Mouse (Mus musculus): ENCODE data around the gene Gas2l1. TPM values are rescaled to one million over a fixed set of nuclear protein-coding genes. Genes with fewer than 3 reads are reported as not detected.

Gas2l1 gene
- polyA plus RNA-seq, 1 experiment = 1,288 TPM

DNA sequence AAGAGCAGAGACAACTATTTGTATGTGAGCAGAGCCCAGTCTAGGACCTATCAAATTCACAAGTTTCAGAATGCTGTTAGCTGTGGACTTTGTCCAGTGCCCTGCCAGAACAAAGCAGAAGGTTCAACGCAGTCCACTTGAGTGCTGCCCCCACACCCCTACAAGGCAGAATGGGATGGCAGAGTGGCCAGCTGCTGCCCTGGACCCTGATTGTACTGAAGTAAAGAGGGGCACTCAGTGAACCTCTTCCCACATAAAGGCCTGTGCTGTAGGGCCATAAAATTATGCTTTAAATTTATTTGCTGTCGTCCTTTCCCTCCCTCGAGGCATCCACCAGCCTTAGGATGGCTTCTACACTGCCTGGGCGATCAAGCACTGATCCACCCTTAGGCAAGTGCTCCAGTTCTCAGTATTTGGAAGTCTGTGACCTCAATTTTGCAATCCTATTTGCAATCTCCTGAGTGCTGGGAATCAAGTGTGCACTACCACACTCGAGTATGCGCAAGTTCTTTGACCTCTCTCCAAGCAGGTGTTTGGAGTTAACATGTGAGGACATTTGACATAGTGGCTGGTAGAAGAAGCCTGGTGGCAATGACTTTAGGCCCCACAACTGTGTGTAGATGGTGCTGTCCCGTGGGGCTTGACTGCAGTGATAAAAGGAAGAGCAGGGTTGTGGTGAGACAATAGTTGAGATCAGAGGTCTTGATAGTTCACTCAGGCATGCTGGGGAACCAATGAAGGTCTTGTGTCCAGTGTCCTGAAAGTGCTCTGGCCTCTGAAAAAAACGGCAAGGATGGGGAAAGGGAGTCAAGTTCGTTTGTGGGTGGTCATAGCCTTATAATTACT is 3.2 kb upstream of the Gas2l1 start:
- no peak overlapping the region for H3K4me3 ChIP-seq (replicated peaks)
- no peaks in the 10 kb centered on the region for H3K27me3 ChIP-seq (replicated peaks)
- H3K9me3 ChIP-seq = peaks cover 11% of the 10 kb centered on the region
- H3K36me3 ChIP-seq (replicated peaks; ENCODE audit: low read length) = peaks cover 76% of the 10 kb centered on the region
- H3K4me1 ChIP-seq = peaks cover 80% of the 10 kb centered on the region
- TF ChIP-seq GATA1 (IDR thresholded peaks at IDR 0.05; ENCODE audit: borderline replicate concordance, low read length) (no peak), FLI1 (IDR thresholded peaks at IDR 0.05; ENCODE audit: low read length) (no peak)

DNA sequence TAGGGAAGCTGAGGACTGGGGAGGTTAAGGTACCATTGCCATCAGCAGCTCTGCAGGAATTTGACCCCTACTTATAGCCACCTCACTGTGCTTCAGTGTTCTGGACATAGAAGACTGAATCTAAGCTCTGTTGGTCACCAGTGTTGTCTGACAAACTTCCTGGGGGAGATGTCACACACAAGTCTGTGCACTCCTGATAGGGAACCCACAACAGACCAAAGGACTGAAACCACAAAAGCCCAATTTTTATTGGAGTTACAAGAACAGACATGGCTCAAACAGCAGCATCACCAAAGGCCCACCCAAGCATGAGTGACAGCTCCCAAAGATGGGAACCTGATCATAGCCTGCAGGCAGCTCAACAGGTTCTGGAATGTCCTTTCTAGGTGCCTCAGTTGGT is 1.9 kb upstream of the Gas2l1 start:
- Histone ChIP-seq H3K4me1 (peaks cover 87% of the 10 kb centered on the region), H3K27me3 (replicated peaks) (no peaks in the 10 kb centered on the region), H3K4me3 (replicated peaks) (no peak overlapping the region), H3K9me3 (peaks cover 22% of the 10 kb centered on the region), H3K36me3 (replicated peaks; ENCODE audit: low read length) (peaks cover 76% of the 10 kb centered on the region)
- no peak for TF ChIP-seq FLI1 (IDR thresholded peaks at IDR 0.05; ENCODE audit: low read length)
- peak; percentile 69; the same call in 1 of the 3 replicates for TF ChIP-seq GATA1 (IDR thresholded peaks at IDR 0.05; ENCODE audit: borderline replicate concordance, low read length)

- TF ChIP-seq GATA1 (IDR thresholded peaks at IDR 0.05; ENCODE audit: borderline replicate concordance, low read length) = no peak
- TF ChIP-seq FLI1 (IDR thresholded peaks at IDR 0.05; ENCODE audit: low read length) = no peak
- peaks cover 77% of the 10 kb centered on the region for H3K36me3 ChIP-seq (replicated peaks; ENCODE audit: low read length)
- H3K4me1 ChIP-seq = peaks cover 94% of the 10 kb centered on the region
- peaks cover 47% of the 10 kb centered on the region for H3K9me3 ChIP-seq
- peak overlapping the region; percentile 95 for H3K4me3 ChIP-seq (replicated peaks)
- peaks cover 13% of the 10 kb centered on the region for H3K27me3 ChIP-seq (replicated peaks)
Observed at GRCm38 (mm10) chr11:5064282-5065055, 658 bp downstream of the Gas2l1 start.

GRCm38 (mm10) chr11:5063561-5064281 is 1.4 kb downstream of the Gas2l1 start:
- TF ChIP-seq FLI1 (IDR thresholded peaks at IDR 0.05; ENCODE audit: low read length) (no peak), GATA1 (IDR thresholded peaks at IDR 0.05; ENCODE audit: borderline replicate concordance, low read length) (no peak)
- H3K27me3 ChIP-seq (replicated peaks) = peaks cover 21% of the 10 kb centered on the region
- H3K36me3 ChIP-seq (replicated peaks; ENCODE audit: low read length) = peaks cover 77% of the 10 kb centered on the region
- H3K4me1 ChIP-seq = peaks cover 94% of the 10 kb centered on the region
- H3K4me3 ChIP-seq (replicated peaks) = peak overlapping the region; percentile 95
- H3K9me3 ChIP-seq = peaks cover 51% of the 10 kb centered on the region

- Histone ChIP-seq H3K36me3 (replicated peaks; ENCODE audit: low read length) (peaks cover 70% of the 10 kb centered on the region), H3K4me3 (replicated peaks) (peak overlapping the region; percentile 95), H3K9me3 (peaks cover 51% of the 10 kb centered on the region), H3K4me1 (peaks cover 94% of the 10 kb centered on the region), H3K27me3 (replicated peaks) (peaks cover 26% of the 10 kb centered on the region)
- TF ChIP-seq GATA1 (IDR thresholded peaks at IDR 0.05; ENCODE audit: borderline replicate concordance, low read length) = no peak
- no peak for TF ChIP-seq FLI1 (IDR thresholded peaks at IDR 0.05; ENCODE audit: low read length)
Observed at GRCm38 (mm10) chr11:5062860-5063505, 2.1 kb downstream of the Gas2l1 start.

GRCm38 (mm10) chr11:5062326-5062725 is 2.8 kb downstream of the Gas2l1 start:
- Histone ChIP-seq H3K27me3 (replicated peaks) (peaks cover 33% of the 10 kb centered on the region), H3K9me3 (peaks cover 51% of the 10 kb centered on the region), H3K4me3 (replicated peaks) (peak overlapping the region; percentile 95), H3K36me3 (replicated peaks; ENCODE audit: low read length) (peaks cover 63% of the 10 kb centered on the region), H3K4me1 (peaks cover 94% of the 10 kb centered on the region)
- no peak for TF ChIP-seq GATA1 (IDR thresholded peaks at IDR 0.05; ENCODE audit: borderline replicate concordance, low read length)
- TF ChIP-seq FLI1 (IDR thresholded peaks at IDR 0.05; ENCODE audit: low read length) = no peak

DNA sequence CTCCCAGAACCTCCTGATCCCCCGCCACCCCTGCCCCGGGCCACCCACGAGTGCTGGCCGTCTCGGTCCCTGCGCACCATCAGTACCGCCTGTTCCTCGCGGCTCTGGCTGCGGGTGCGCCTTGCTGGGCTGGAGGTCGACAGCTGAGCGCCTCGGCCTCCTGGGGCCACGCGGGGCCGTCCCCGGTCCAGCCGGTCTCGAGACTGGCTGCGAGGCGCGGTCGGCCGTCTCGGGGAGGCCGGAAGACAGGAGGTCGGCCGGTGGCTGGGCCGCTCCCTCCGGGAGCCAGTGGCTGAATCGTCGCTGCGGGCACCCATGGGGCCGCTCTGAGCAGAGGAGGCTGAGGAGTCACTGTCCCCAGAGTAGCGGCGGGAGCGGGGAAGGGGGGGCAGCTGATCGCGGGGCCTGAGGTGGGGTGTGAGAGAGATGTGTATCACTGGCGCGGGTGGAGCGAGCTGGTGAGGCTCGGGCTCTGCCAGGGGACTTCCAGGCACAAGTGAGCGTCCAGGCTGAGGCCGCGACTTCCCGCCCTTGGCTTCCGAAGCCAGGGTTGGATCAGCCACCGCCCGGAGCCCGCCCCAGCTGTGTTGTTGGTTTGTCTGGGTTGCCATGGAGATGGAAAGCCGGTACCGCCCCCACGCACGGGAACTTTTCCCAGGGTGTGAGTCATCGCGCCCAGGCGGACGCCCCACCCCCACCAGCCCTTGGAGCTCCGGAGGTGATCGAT is 3.6 kb downstream of the Gas2l1 start:
- no peak for TF ChIP-seq GATA1 (IDR thresholded peaks at IDR 0.05; ENCODE audit: borderline replicate concordance, low read length)
- TF ChIP-seq FLI1 (IDR thresholded peaks at IDR 0.05; ENCODE audit: low read length) = no peak
- Histone ChIP-seq H3K4me1 (peaks cover 94% of the 10 kb centered on the region), H3K4me3 (replicated peaks) (peak overlapping the region; percentile 95)

DNA sequence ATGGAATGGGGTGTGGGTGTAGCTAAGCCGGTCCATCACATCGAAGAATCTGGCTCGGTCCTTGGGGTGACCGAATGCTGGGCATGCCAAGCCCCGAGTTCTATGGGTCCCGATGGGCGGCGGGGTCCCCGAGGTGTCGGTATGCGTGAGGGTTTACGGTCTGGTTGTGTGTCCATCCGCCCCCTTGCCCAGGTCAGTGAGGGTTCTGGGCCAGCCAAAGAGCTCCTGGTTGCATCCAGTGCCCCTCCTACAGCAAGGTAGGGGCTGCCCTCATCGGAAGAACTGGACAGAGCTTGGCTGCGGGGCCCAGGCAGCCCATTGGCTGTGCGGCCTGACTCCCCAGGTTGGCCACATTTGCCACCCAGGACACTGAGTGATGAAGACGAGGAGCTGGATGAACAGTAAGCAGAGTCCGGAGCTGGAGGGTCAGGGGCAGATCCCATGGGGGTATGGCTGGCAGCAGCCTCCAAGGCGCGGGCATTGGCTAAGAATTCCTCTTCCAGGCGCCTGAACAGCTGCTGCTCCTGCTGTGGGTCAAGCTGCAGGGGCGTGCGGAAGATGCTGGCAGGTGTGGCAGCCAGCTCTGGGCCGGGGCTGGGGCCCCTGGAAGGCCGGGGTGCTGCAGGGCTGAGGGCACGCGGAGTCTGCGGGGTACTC is 4.2 kb downstream of the Gas2l1 start:
- peak overlapping the region; percentile 95 for H3K4me3 ChIP-seq (replicated peaks)
- H3K27me3 ChIP-seq (replicated peaks) = peaks cover 46% of the 10 kb centered on the region
- peaks cover 95% of the 10 kb centered on the region for H3K4me1 ChIP-seq
- TF ChIP-seq GATA1 (IDR thresholded peaks at IDR 0.05; ENCODE audit: borderline replicate concordance, low read length) (no peak), FLI1 (IDR thresholded peaks at IDR 0.05; ENCODE audit: low read length) (no peak)
- peaks cover 67% of the 10 kb centered on the region for H3K36me3 ChIP-seq (replicated peaks; ENCODE audit: low read length)
- peaks cover 51% of the 10 kb centered on the region for H3K9me3 ChIP-seq

More for the DNA sequence above, 3.6 kb downstream of the Gas2l1 start:
- Histone ChIP-seq H3K36me3 (replicated peaks; ENCODE audit: low read length) (peaks cover 64% of the 10 kb centered on the region), H3K27me3 (replicated peaks) (peaks cover 40% of the 10 kb centered on the region), H3K9me3 (peaks cover 51% of the 10 kb centered on the region)

Measured in megakaryocyte, embryonic 14.5 days (primary cell).